Mouse (Mus musculus): ENCODE results near the gene Csnk1e. TPM values are rescaled to one million over a fixed set of nuclear protein-coding genes. Genes with fewer than 3 reads are reported as not detected.

Csnk1e gene
- polyA plus RNA-seq, 1 experiment: 17.4 TPM

GRCm38 (mm10) chr15:79438209-79438810, 17.1 kb downstream of the Csnk1e start:
- no peak overlapping the region for H3K4me3 ChIP-seq (ENCODE audit: insufficient read depth, low read depth, low read length)
- H3K27ac ChIP-seq (replicated peaks; ENCODE audit: low read depth, low read length): 0 out of 2 replicates have a peak overlapping the region, but pooled peaks have one; percentile 10
- H3K4me1 ChIP-seq (ENCODE audit: control insufficient read depth, insufficient read depth, insufficient read length, low read length): peaks cover 56% of the 10 kb centered on the region

GRCm38 (mm10) chr15:79437541-79438208, 17.7 kb downstream of the Csnk1e start:
- H3K4me3 ChIP-seq (ENCODE audit: insufficient read depth, low read depth, low read length): no peak overlapping the region
- peak overlapping the region; percentile 58 for H3K27ac ChIP-seq (replicated peaks; ENCODE audit: low read depth, low read length)
- peaks cover 56% of the 10 kb centered on the region for H3K4me1 ChIP-seq (ENCODE audit: control insufficient read depth, insufficient read depth, insufficient read length, low read length)

DNA sequence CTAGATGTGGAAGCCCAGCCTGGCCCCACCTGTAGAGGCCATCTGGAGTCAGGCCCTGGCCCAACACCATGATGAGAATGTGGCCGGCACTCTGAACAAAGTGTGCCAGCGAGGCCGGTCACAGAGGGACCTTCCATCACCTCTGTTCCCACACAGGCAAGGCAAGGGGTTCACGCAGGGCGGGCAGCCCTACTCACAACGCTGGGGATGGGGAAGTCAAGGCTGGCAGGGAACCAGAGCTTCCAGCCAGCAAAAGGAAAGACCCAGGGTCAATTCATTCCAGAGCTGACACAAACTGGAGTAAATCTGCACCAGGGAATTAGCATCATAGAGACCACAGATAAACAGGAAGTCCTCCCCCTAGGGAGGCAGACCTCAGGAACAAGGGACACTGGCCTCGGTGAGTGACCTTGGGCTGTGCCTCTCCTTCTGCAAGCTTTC, 18.9 kb downstream of the Csnk1e start:
- H3K27ac ChIP-seq (replicated peaks; ENCODE audit: low read depth, low read length): peak overlapping the region; percentile 58

DNA sequence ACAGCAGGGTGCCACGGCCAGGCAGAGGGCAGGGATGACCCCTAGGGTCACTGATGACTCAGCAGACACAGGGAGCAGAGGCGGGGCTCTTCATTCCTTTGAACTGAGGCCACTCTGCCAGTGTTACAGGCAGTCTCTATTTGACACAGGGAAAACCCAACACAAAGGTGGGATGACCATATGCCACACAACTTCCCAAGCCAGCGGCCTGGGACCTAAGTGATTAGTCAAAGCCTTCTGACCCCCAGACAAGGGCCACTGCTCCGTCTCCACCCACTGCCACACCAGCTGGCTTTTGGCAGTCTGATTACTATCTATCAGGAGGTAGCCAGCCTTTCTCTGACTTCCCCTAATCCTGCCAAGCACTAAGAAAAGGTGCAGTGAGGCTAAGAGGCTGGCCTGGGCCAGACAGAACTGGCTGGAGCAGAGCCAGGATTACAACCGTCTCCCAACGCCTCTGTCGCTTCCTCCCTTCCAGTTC, 20.1 kb downstream of the Csnk1e start:
- Histone ChIP-seq H3K4me1 (ENCODE audit: control insufficient read depth, insufficient read depth, insufficient read length, low read length) (peaks cover 67% of the 10 kb centered on the region), H3K4me3 (ENCODE audit: insufficient read depth, low read depth, low read length) (no peak overlapping the region), H3K27ac (replicated peaks; ENCODE audit: low read depth, low read length) (peak overlapping the region; percentile 51)

More for the DNA sequence above, 18.9 kb downstream of the Csnk1e start:
- no peak overlapping the region for H3K4me3 ChIP-seq (ENCODE audit: insufficient read depth, low read depth, low read length)
- peaks cover 64% of the 10 kb centered on the region for H3K4me1 ChIP-seq (ENCODE audit: control insufficient read depth, insufficient read depth, insufficient read length, low read length)

- H3K4me1 ChIP-seq (ENCODE audit: control insufficient read depth, insufficient read depth, insufficient read length, low read length): peaks cover 45% of the 10 kb centered on the region
- peak overlapping the region; percentile 9; the same call in 1 of the 2 replicates for H3K27ac ChIP-seq (replicated peaks; ENCODE audit: low read depth, low read length)
- H3K4me3 ChIP-seq (ENCODE audit: insufficient read depth, low read depth, low read length): no peak overlapping the region
These were observed 22.5 kb downstream of the Csnk1e start for GRCm38 (mm10) chr15:79432892-79433291.

GRCm38 (mm10) chr15:79432328-79432727, 23.0 kb downstream of the Csnk1e start:
- Histone ChIP-seq H3K4me1 (ENCODE audit: control insufficient read depth, insufficient read depth, insufficient read length, low read length) (peaks cover 42% of the 10 kb centered on the region), H3K4me3 (ENCODE audit: insufficient read depth, low read depth, low read length) (no peak overlapping the region), H3K27ac (replicated peaks; ENCODE audit: low read depth, low read length) (peak overlapping the region; percentile 50)

GRCm38 (mm10) chr15:79431925-79432324, 23.4 kb downstream of the Csnk1e start:
- Histone ChIP-seq H3K27ac (replicated peaks; ENCODE audit: low read depth, low read length) (peak overlapping the region; percentile 50), H3K4me1 (ENCODE audit: control insufficient read depth, insufficient read depth, insufficient read length, low read length) (peaks cover 38% of the 10 kb centered on the region), H3K4me3 (ENCODE audit: insufficient read depth, low read depth, low read length) (no peak overlapping the region)

GRCm38 (mm10) chr15:79430461-79431000, 24.8 kb downstream of the Csnk1e start:
- no peak overlapping the region for H3K4me3 ChIP-seq (ENCODE audit: insufficient read depth, low read depth, low read length)
- H3K27ac ChIP-seq (replicated peaks; ENCODE audit: low read depth, low read length): no peak overlapping the region
- peaks cover 24% of the 10 kb centered on the region for H3K4me1 ChIP-seq (ENCODE audit: control insufficient read depth, insufficient read depth, insufficient read length, low read length)

- Histone ChIP-seq H3K27ac (replicated peaks; ENCODE audit: low read depth, low read length) (no peak overlapping the region), H3K4me3 (ENCODE audit: insufficient read depth, low read depth, low read length) (no peak overlapping the region), H3K4me1 (ENCODE audit: control insufficient read depth, insufficient read depth, insufficient read length, low read length) (peaks cover 18% of the 10 kb centered on the region)
These were observed 25.4 kb downstream of the Csnk1e start for GRCm38 (mm10) chr15:79429994-79430393.

- H3K4me3 ChIP-seq (ENCODE audit: insufficient read depth, low read depth, low read length): no peak overlapping the region
- H3K4me1 ChIP-seq (ENCODE audit: control insufficient read depth, insufficient read depth, insufficient read length, low read length): peaks cover 14% of the 10 kb centered on the region
- no peak overlapping the region for H3K27ac ChIP-seq (replicated peaks; ENCODE audit: low read depth, low read length)
These were observed 25.8 kb downstream of the Csnk1e start for GRCm38 (mm10) chr15:79429527-79429926.

- no peak overlapping the region for H3K27ac ChIP-seq (replicated peaks; ENCODE audit: low read depth, low read length)
- H3K4me1 ChIP-seq (ENCODE audit: control insufficient read depth, insufficient read depth, insufficient read length, low read length): peaks cover 13% of the 10 kb centered on the region
- H3K4me3 ChIP-seq (ENCODE audit: insufficient read depth, low read depth, low read length): no peak overlapping the region
These were observed 26.8 kb downstream of the Csnk1e start for GRCm38 (mm10) chr15:79428616-79429015.

DNA sequence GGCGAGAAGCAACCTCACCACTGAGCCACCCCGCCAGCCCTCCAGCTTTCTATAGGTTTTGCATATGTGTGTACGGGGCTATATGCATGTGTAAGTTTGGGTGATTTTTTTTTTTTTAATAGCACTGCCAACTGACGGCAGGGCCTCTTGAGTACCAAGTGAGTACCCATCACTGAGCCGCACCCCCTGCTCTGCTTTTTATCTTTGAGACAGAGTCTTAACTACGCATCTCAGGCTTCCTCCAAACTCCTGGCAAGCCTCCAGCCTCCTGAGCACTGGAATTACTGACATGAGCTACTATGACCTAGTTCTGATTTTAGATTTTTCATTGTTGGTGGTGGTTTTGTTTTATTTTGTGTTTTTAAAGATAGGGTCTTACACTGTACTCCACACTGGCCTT, 27.9 kb downstream of the Csnk1e start:
- Histone ChIP-seq H3K4me1 (ENCODE audit: control insufficient read depth, insufficient read depth, insufficient read length, low read length) (peaks cover 13% of the 10 kb centered on the region), H3K4me3 (ENCODE audit: insufficient read depth, low read depth, low read length) (no peak overlapping the region), H3K27ac (replicated peaks; ENCODE audit: low read depth, low read length) (no peak overlapping the region)

- Histone ChIP-seq H3K4me1 (ENCODE audit: control insufficient read depth, insufficient read depth, insufficient read length, low read length) (no peaks in the 10 kb centered on the region), H3K4me3 (ENCODE audit: insufficient read depth, low read depth, low read length) (no peak overlapping the region), H3K27ac (replicated peaks; ENCODE audit: low read depth, low read length) (no peak overlapping the region)
These were observed 29.9 kb downstream of the Csnk1e start for GRCm38 (mm10) chr15:79425516-79425915.

GRCm38 (mm10) chr15:79424602-79425001, 30.8 kb downstream of the Csnk1e start:
- no peak overlapping the region for H3K27ac ChIP-seq (replicated peaks; ENCODE audit: low read depth, low read length)
- no peak overlapping the region for H3K4me3 ChIP-seq (ENCODE audit: insufficient read depth, low read depth, low read length)
- H3K4me1 ChIP-seq (ENCODE audit: control insufficient read depth, insufficient read depth, insufficient read length, low read length): no peaks in the 10 kb centered on the region

DNA sequence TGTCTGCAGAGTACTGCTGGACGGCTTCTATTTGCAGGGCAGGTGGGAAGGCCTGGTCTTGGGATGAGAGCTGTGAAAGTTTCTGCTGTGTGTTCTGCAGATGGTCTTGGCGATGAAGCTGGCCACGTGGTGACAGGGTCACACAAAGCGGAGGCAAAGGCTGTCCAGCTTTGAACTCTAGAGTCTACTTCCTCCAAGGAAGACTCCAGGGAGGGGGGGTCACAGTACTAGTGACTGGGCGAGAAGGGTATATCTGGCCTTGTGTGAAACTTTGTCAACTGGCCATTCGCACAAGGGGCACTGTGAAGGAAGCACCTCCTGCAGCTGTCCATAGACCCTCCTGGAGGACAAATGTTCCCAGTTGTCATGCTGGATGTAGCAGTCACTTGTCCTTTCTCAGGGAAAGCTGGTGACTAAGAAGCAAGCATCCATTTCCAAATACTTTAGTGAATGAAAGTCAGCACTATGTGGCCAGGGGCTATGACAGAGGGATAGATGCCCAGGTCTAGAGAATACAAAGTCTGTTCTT, 32.6 kb downstream of the Csnk1e start:
- no peaks in the 10 kb centered on the region for H3K4me1 ChIP-seq (ENCODE audit: control insufficient read depth, insufficient read depth, insufficient read length, low read length)
- H3K4me3 ChIP-seq (ENCODE audit: insufficient read depth, low read depth, low read length): no peak overlapping the region
- no peak overlapping the region for H3K27ac ChIP-seq (replicated peaks; ENCODE audit: low read depth, low read length)
